Mouse (Mus musculus) lung, adult 2 months (tissue): ENCODE measurements around the gene Ncoa6.

Source experiments
- CTCF ChIP-seq: fragments of 200-500 bp; IDR thresholded peaks from 2 replicates; pipeline ENCODE4 v1.5.1; 2011; ENCODE audit warnings: mild to moderate bottlenecking, low read length, control low read depth; ENCODE audit not compliant: insufficient read depth
- POLR2A ChIP-seq: fragments of 200-500 bp; IDR thresholded peaks from 2 replicates; pipeline ENCODE4 v1.6.1; 2011; ENCODE audit warnings: low read depth, mild to moderate bottlenecking, control low read depth, low read length, borderline replicate concordance; ENCODE audit errors: extremely low read depth

GRCm38 (mm10) chr2:155354402-155354801, 119.3 kb downstream of the Ncoa6 start:
- TF ChIP-seq CTCF (no peak), POLR2A (no peak)
